Mouse (Mus musculus) urinary bladder, postnatal 25 days (tissue): ENCODE measurements around the gene Gjb4.
A peak's percentile ranks its signal among the peaks of the same experiment; 100 is the strongest.

Experiments used
- DNase-seq: peaks from one replicate; pipeline ENCODE4 v3.0.0; 2022; ENCODE audit warnings: low spot score

The Gjb4 gene

DNA sequence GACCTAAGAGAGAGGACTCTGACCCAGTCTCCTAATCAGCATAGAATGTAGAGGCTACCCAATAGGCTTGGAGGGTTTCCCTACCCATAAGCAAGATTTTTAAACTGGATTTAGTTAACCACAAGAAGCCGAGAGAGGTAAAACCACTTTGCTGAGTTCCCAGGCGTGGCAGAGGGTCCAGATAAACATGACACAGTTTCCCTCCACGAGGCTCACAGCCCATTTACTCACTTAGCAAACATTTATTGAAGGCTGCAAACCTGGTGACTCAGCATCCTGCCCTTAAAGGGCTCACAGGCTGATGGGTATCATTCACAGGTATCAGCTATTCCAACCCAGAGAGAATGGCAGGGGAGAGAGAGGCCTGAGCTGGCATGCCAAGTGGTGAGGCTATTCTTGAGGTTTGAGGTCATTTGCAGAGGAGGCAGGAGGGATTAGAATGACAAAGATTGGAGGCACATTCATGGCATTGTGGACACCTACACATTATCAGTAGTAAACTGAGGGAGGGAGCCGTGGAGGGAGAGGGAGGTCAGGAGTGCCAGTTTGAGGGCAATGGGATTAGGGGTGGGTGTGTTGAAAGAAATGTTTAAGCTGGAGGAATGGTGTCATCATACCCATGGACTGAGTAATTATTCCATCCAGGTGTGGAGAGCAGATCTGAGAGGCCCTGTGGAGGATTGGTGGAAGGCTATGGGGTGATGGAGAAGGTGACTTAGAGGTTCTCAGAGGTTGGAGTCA, 4.2 kb downstream of the Gjb4 start:
- DNase-seq: no peak

DNA sequence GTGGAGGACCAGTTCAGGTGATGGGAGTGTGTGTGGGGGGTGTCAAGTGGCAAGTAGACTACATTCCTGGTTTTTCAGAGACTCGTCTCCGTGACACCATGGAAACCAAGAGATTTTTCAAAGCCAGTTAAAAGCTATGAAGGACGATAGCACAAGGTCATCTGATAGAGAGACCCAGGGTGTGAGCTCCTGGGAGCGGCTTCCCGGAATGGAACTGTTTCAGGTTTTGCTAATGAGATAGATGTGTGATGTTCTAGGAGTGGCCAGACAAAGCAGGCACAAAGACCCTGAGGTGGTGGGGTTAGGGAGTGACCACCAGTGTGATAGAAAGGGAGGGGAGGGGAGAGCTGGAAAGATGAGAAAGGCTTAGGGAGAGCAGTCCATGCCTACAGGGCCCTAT, 8.9 kb downstream of the Gjb4 start:
- no peak for DNase-seq

DNA sequence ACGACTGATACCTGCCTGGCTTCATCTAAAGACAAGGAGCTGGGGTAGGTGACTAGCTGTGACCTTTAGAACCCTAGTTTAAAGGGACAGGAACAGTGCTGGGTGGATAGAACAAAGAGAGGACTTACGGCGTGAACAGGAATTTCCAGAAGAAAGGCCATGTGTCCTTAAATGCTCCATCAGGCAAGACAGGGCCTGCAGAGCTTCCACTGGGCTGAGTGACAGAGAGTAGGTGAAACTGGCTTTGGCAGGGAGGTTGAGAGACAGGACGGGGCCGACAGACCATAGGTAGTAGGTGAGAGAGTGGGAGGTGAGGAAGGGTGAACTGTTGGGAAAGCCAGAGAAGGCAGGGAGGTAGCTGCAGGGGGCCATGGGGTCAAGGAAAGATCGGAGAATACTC, 12.5 kb downstream of the Gjb4 start:
- DNase-seq: no peak

DNA sequence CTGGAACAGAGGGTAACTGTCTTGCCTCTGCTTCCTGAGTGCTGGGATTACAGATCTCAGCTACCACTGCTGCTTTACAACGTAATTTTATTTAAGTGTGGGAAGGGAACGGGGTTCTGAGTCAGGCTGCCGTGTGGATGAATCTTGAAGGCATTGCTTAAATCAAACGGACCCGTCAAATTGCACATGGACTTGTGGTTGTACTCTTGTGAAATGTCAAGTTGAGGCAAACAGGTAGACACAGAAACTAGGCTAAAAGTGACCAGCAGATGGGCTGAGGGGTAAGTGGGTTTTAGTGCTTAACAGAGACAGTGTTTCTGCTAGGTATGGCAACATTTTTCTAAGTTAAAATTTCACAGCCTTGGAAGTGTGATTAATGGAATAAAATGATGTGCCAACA, 16.2 kb downstream of the Gjb4 start:
- no peak for DNase-seq

DNA sequence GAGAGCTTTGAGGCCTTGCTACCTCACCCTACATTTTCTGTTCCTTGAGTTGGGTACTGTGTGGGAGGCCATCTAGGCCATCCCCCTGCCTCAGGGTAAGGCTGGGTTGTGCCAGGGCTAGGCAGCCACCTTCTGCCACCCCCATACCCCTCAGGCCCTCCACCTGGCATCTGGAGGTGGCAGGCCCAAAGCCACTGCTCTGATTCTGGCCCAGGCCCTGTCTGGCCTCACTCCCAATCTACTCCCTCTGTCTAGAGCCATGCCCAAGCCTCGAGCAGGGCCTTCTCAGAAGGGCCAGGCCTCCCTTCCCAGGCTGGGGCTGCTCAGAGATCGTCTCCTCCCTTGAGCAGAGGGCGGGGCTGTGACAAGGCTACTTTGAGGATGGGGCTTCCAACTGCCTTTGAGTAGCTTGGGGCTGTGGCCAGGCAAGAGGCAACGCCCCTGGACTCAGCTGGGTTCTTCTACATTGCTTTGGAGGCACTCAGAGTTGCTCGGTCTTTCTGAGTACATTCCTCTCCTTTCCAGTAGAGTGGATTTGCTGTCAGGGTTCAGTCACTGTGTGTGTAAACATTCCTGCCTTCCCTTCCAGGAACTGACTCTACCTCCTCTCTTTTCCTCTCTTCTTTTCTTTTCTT, 18.9 kb downstream of the Gjb4 start:
- no peak for DNase-seq

DNA sequence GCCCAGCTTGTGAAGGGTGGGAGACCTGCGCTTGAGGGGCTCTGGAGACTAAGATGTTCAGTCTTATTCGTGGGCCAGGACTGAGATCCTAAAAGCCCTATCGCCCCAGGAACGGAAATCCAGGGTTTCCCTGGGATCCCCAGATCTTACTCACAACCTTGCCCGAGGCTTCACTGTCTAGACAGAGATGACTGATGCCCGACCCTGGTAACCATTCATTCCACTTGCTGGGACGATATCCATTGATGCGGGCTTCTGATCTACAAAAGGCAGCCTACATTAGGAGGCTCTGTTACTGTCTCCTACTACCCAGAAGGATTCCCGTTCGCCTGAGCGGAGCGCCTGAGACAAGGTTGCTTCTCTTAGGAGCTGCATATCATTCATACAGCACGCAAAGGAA, 22.7 kb downstream of the Gjb4 start:
- no peak for DNase-seq

DNA sequence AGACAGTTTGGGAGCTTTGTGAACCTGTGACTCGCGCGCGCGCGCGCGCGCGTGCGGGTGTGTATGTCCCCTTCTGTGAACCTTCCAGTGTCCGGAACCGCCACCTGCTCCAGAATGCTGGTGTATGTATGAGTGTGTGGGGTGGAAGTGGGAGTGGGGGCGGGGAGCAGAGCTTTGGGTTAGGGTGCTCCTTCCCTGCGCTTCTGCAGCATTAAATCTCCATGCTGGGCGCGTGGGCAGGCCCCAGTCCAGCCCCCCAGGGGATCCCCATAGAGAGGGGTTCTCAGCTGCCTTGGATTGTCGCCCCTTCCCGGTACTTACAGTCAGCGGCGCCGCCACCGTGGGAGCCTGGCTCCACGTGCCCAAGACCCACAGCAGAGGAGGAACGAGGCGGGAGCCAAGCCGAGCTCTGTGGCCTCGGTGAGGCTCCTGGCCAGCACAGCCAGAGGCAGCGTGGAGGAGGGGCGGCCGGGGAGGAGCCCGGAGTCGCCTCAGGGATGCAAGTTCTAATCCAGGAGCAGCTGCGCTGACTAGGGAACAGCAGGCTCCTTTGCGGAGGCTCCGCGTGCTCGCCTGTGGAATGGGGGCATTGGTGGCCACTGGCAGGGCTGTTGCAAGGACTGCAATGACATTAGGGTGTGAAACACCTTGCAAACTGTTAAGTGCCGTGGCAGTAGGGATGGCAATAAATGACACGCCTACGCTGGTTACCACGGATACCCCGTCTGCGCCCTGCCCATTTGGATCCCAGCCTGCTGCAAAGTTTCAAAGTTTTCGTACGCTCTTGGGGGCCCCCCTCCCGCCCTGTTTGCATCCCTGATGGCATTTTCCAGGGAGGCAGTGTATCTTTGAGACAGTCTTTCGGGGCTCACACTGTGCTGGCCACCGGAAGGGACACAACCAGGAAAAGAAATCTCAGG, 23.4 kb downstream of the Gjb4 start, which contains the start of gene Gjb3:
Gjb3 (minus strand) TSS at position 664 of the 920 bp plus-strand sequence.
- DNase-seq: no peak

DNA sequence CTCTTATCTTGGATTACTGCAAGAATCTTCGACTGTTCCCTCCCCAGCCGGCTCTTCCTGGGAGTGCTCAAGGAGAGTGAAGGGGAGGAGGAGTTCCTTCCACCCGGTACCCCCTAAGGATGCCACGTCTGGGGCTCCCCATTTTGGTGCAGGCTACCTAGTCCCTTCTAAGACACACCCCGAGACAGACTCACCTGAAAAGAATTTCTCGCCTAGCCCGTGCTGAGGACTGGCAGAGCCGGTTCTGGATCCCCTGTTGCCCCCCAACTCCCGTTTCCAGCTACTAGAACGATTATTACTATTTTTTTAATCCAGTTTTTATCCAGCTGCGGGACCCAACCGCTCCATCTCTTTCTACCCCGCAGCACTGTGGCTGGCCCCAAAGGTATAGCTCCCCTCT, 24.1 kb downstream of the Gjb4 start:
- peak; percentile 42 for DNase-seq

DNA sequence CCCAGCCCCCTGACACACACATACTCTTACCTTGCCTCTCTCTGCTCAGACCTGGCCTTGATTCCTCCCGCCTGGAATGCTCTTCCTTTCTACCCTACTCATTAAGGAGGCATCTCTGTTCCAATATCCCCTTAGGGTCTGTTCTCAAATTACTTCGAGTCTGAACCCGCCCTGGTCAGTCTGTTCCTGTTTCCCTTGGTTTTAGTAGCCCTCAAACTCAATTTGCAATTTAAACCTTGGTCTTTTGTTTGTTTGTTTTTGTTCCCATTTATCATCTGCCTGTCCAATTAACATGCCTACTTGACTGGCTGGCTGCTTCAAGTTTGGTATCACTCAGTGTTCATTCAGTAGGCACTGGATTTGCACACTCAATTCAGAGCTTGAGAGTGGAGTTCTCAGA, 24.8 kb downstream of the Gjb4 start:
- no peak for DNase-seq

DNA sequence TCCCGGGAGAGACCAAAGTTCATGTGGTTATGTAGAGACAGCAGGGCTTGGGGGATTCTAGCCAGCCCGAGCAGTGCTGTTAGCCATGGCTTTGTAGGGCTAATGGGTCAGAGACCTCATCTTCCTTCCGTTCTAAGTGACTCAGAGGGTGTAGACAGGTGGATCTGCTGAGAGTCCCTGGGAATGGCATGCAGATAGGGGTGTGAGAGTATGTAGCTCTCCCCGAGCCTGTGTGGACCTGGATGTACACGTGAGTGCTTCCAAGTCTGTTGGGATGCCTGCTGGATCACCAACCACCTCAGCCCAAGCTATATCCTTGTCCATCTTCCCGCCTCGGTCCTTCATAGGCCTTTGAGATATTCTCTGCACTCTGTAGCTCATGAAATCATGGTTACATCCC, 25.5 kb downstream of the Gjb4 start:
- no peak for DNase-seq

DNA sequence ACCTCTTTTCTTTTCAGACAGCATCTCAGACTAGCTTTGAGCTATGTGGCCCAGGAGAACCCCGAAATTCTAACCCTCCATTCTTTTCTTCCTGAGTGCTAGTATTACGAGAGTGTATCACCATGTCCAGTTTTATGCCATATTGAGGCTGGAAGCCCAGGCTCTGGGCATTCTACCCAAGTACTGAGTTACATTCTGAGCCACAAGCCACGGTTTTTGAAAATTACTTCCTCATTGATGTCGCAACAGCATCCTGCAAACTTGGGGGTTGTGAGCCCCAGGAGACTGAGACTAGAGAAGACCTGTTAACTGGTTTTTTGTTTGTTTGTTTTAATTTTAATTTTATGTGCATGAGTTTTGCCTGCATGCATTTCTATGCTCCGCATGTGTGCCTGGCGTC, 26.1 kb downstream of the Gjb4 start:
- no peak for DNase-seq

DNA sequence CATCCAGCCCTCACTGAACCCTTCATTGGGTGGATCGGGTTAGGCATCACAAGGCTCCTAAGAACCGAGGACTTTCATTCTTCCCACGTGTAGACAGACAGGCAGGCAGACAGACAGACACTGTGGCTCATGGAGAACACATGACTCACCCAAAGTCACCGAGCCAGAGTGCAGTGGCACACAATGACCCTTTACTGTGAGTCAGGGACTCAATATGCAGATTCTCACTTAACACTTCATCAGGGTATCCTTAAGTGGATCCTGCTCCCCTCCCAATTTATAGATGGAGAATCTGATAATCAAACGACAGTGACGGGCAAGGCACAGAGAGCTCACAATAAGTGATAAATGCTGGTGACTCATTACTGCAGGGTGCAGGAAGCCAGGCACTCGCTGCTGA, 26.6 kb downstream of the Gjb4 start:
- no peak for DNase-seq

DNA sequence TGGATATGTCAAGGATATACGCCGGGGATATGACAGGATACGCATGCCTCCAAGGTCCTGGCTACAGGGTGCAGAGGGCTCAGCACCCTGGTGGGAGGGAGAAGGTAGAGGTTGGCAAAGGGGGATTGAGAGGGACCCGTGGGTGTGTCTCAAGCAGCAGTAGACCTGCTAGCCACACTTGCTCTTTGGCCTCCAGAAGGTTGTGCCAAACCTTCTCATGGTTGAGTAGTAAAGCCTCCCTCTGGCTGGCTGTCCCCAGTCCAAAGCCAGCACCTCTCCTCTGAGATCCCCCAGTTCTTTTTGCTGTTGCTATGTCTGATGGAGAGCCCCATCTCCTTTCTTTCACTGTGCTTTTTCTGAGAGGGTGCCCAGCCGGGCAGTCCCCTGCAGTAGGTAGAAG, 28.6 kb downstream of the Gjb4 start:
- DNase-seq: no peak

DNA sequence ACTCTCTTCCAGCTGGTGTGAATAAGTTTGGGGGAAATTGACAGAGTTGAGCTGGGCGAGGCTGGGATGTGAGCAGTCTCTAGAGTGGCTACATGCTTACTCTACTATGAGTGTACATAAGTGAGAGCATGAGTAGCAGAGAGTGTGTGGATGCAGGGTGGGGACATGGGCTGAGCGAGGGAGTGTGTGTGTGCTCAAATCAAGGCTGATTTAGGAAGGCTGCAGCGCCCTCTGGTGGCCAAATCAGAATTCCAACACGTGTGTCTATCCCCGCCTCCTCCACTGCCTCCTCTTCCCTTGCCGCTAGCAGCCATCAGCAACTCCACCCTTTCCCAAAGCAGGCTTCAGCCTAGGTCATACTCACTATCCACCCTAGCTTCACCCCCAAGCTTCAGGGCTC, 29.1 kb downstream of the Gjb4 start:
- DNase-seq: peak; percentile 77

DNA sequence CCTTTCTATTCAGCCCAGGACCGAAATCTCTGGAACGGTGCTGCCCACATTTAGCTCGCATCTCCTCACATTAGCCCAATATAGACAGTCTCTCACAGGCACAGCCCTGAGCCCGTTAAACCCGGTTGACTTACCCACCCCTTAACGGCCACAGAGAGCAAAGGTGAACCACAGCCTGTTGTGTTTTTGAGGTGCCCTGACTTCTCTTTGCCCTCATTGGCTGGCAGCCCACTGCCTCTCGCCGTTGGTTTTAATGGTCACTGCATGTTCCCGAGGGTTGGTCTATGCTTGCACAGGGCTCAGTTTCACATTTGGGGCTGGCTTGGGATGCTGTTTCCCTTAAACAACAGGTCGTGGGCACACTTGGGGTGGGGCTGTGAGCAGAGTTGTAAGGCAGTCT, 29.6 kb downstream of the Gjb4 start:
- no peak for DNase-seq

DNA sequence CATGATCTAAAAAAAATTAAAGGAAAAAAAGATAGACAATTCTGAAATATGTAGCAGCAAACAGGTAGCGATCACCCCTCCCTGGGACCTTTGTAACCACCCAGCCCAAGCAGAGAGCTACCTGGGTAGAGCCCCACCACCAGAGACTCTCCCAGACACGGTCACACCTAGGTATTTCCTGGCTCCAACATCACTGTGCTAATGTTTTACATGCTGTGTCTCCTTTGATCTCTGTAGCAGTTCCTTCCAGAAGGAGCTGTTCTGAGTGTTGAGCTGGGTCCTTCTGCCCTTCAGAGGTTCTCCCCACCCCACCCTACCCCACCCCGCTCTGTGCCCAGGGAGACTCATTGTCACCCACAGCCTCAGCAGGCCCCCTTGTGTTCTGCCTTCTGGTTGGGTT, 30.2 kb downstream of the Gjb4 start:
- DNase-seq: no peak

DNA sequence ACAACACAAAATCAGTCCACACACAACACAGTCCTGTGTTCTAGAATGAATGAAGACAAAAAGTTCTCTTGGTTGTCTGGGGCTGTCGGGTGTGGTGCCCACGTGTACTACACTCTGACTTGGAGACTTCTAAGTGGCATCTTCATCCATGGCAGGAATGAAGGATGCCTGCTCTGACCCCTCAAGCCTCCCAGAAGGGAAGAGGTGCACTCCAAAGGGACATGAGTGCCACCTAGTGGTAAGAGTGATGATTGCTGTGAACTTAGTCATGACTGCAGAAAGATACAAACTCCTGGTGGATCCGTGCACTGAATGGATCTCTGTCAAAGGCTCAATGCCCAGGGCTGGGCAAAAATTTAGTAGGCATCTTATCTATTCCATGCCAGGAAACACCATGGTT, 34.3 kb downstream of the Gjb4 start:
- peak; percentile 59 for DNase-seq

DNA sequence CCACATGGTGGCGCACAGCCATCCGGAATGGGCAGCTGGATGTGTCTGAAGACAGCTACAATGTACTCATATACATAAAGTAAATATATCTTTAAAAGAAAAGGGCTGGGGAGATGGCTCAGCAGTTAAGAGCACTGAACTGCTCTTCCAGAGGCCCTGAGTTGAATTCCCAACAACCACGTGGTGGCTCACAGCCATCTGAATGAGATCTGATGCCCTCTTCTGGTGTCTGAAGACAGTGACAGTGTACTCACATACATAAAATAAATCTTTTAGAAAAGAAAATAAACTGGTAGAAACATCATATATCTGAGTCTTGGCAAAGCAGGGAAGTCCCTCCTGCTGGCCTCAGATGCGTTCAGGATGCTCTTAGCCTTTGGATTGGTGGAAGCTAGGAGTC, 36.7 kb downstream of the Gjb4 start:
- no peak for DNase-seq

DNA sequence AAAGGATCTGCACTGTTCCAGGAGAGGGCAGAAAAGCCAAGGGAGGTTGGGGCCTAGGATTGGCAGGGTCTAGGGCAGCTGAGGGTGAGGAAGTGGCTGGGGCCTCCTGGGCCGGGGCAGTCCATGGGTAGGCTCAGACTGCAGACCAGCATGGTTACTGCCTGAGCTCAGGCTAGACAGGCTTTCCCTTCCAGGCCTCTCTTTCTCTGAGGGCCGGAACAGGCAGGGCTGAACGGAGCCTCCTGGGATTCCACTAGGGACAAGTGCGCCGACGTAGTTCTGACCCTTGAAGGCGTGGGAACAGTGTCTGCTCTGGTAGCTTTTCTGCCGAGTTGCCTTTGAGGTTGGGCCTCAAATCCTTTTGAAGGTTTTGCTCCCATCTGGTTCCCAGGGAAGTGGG, 38.1 kb downstream of the Gjb4 start:
- DNase-seq: no peak

DNA sequence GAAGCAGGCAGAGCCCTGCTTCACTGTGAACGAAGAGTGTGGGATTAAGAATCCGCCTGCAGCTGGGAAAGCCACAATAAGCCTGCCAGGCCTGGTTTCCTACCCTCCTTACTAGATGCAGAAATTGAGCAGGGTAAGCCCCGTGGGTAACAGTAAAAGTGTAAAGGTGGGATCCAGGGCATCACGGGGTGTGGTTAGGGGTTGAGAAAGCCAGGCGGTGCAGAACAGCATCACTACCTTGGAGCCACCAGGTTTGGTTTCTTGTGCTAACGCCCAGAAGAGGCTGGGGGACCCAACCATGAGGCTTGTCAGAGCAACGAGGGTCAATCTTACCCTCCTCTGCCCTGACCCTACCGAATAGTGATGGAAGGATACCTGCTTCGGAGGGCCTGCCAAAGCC, 39.3 kb downstream of the Gjb4 start:
- no peak for DNase-seq

DNA sequence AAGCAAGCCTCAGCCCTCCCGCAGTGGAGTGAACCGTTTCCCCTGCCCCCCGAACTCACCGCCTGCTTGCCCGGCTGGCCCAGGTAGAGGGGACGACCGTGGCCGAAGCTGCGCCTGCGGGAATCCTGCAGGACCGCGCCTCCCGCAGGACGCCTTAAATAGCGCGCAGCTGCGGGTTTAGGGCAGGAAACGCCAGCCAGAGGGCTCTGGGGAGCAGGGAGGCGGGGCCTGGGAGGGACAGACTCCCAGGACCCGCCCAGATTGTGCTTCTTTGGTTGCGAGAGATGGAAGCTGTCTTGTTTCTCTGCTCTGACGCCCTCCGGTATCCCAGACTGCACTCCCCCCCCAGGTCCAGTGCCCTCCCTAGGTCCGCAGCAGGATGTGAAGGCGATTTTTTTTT, 40.0 kb downstream of the Gjb4 start, which contains the start of gene Gja4:
Gja4 (minus strand) TSS at position 179 of the 400 bp plus-strand sequence.
- DNase-seq: peak; percentile 66

DNA sequence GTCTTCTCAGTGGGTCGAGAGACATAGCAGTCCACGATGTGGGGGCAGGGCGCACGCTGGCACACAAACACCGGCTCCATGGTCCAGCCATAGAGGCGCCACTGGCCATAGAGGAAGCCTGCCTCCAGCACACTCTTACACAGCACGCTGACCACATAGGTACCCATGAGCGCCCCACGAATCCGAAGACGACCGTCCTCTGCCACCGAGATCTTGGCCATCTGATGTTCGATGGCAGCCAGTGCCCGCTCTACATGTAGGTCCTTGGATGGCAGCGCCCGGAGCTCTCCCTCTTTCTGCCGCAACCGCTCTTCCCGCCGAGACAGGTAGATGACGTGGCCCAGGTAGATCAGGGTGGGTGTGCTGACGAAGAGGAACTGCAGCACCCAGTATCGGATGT, 41.5 kb downstream of the Gjb4 start:
- no peak for DNase-seq

DNA sequence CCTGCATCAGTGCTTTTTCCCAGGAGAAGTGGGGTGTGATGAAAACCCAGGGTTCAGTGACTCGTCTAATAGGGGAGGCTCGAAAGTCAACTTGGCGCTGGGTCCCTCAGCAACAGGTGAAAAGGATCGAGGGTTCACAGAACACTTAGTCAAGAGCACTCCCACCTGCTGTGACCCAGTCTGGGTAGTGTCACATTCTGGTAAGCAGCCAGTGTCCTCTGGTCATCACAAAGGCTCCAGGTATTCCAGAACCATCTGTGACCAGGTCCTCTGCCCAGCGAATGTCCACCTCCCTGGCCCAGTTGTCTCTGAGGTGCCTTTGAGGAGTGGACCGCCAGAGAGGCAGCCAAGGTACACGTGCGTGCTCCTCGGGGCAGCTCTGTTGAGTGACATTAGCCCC, 42.3 kb downstream of the Gjb4 start:
- no peak for DNase-seq
